Mouse (Mus musculus) hindbrain, embryonic 13.5 days (tissue): Measurements from ENCODE around the gene Selenoi. TPM values are rescaled to one million over a fixed set of nuclear protein-coding genes. Genes with fewer than 3 reads are reported as not detected.

Experiments
- ATAC-seq: fragments of 200-750 bp; cut with Nextera tagmentation; 2 replicates; pipeline ENCODE4 v1.8.0; 2017; ENCODE audit warnings: moderate TSS enrichment; ENCODE audit not compliant: low FRiP score
- H3K27ac ChIP-seq: fragments of 300-500 bp; sonication (generic); 2 replicates; pipeline ENCODE4 v1.5.1; 2015; ENCODE audit warnings: inconsistent platforms, mild to moderate bottlenecking, moderate library complexity
- H3K27me3 ChIP-seq: fragments of 300-500 bp; sonication (generic); 2 replicates; pipeline ENCODE4 v1.6.1; 2015; ENCODE audit warnings: mild to moderate bottlenecking, inconsistent platforms
- H3K36me3 ChIP-seq: fragments of 300-500 bp; sonication (generic); 2 replicates; pipeline ENCODE4 v1.6.1; 2015; ENCODE audit warnings: mild to moderate bottlenecking, inconsistent platforms
- H3K4me1 ChIP-seq: fragments of 300-500 bp; sonication (generic); replicated peaks from 2 replicates; pipeline ENCODE4 v1.6.1; 2015; ENCODE audit warnings: inconsistent platforms
- H3K4me2 ChIP-seq: fragments of 300-500 bp; sonication (generic); 2 replicates; pipeline ENCODE4 v1.6.1; 2015; ENCODE audit warnings: inconsistent platforms, mild to moderate bottlenecking, moderate library complexity
- H3K4me3 ChIP-seq: fragments of 300-500 bp; sonication (generic); 2 replicates; pipeline ENCODE4 v1.5.1; 2015; ENCODE audit warnings: mild to moderate bottlenecking, inconsistent platforms
- H3K9ac ChIP-seq: fragments of 300-500 bp; sonication (generic); 2 replicates; pipeline ENCODE4 v1.6.1; 2015; ENCODE audit warnings: mild to moderate bottlenecking, inconsistent platforms
- H3K9me3 ChIP-seq: fragments of 300-500 bp; sonication (generic); 2 replicates; pipeline ENCODE4 v1.6.1; 2016; ENCODE audit warnings: inconsistent platforms
- WGBS: fragments of 180-500 bp; shearing (Covaris S2); methylation state at CpG from one replicate; pipeline ENCODE4 v1.1.7; 2015; 5-methylcytosine and 5-hydroxymethylcytosine counted together
- polyA plus RNA-seq: library from polyadenylated mRNA; unstranded; fragments of >200 nt; fragmentation: Nextera tagmentation; extraction: Ambion mirVana; gene quantifications from 2 replicates; pipeline ENCODE4 v1.2.1, GENCODE M21; 2015

The Selenoi gene
- polyA plus RNA-seq, 1 experiment from 2014 or later, result 24.9 TPM

- H3K4me1 ChIP-seq, result peaks cover 4% of the 10 kb centered on the region; the same call in 1 of the 2 replicates
- peak within 1 kb of the TSS; percentile 65 for H3K4me2 ChIP-seq
- ATAC-seq, result peak; percentile 93
- H3K9me3 ChIP-seq, result peaks cover 11% of the 10 kb centered on the region; the same call in 1 of the 2 replicates
- H3K27me3 ChIP-seq, result no peaks in the 10 kb centered on the region
- no peaks in the 10 kb centered on the region for H3K36me3 ChIP-seq
- peak within 1 kb of the TSS; percentile 72 for H3K9ac ChIP-seq
- 4% methylated on average over 26 of the region's 26 CpGs for WGBS
- H3K4me3 ChIP-seq, result peak within 1 kb of the TSS; percentile 53
- H3K27ac ChIP-seq, result 0 out of 2 replicates have a peak within 1 kb of the TSS, but pooled peaks have one; percentile 52
These were observed 48.9 kb downstream of the Selenoi start, which contains the start of gene Drc1 for GRCm38 (mm10) chr5:30281291-30281732. TSS of gene Drc1 (plus strand) at chr5:30281388.

GRCm38 (mm10) chr5:30285944-30286799 lies 53.8 kb downstream of the Selenoi start:
- Histone ChIP-seq H3K27ac (no peak overlapping the region), H3K36me3 (no peaks in the 10 kb centered on the region), H3K4me1 (no peaks in the 10 kb centered on the region), H3K27me3 (no peaks in the 10 kb centered on the region), H3K4me3 (no peak overlapping the region), H3K4me2 (no peak overlapping the region), H3K9ac (no peak overlapping the region), H3K9me3 (peaks cover 11% of the 10 kb centered on the region; the same call in 1 of the 2 replicates)
- no peak for ATAC-seq
- 81% methylated on average over 10 of the region's 10 CpGs for WGBS

GRCm38 (mm10) chr5:30287106-30287882 lies 54.9 kb downstream of the Selenoi start:
- ATAC-seq, result no peak
- Histone ChIP-seq H3K4me2 (no peak overlapping the region), H3K36me3 (no peaks in the 10 kb centered on the region), H3K4me3 (no peak overlapping the region), H3K9ac (no peak overlapping the region), H3K27ac (no peak overlapping the region), H3K4me1 (no peaks in the 10 kb centered on the region), H3K27me3 (no peaks in the 10 kb centered on the region), H3K9me3 (peaks cover 11% of the 10 kb centered on the region; the same call in 1 of the 2 replicates)
- 82% methylated on average over 9 of the region's 9 CpGs for WGBS

Other genes starting within 250 kb of the Selenoi start
- gene Il6, start 219.5 kb upstream of the Selenoi start, polyA plus RNA-seq, result not detected in 2 replicates
- 67.9 and 68.8 TPM in 2 replicates for gene Tyms, start 159.0 kb upstream of the Selenoi start, polyA plus RNA-seq
- 14.0 and 15.0 TPM in 2 replicates for gene Garem2, start 127.4 kb upstream of the Selenoi start, polyA plus RNA-seq
- gene 3110082J24Rik, start 126.5 kb upstream of the Selenoi start, polyA plus RNA-seq, result 6.4 and 7.2 TPM in 2 replicates
- gene Hadha, start 77.4 kb upstream of the Selenoi start, polyA plus RNA-seq, result 76.1 and 84.3 TPM in 2 replicates
- 65.0 and 70.7 TPM in 2 replicates for gene Hadhb, start 77.3 kb upstream of the Selenoi start, polyA plus RNA-seq
- gene Adgrf3, start 26.9 kb upstream of the Selenoi start, polyA plus RNA-seq, result not detected in 2 replicates
- 3.4 and 4.4 TPM in 2 replicates for gene Drc1, start 48.8 kb downstream of the Selenoi start, polyA plus RNA-seq
- gene Otof, start 229.4 kb downstream of the Selenoi start, polyA plus RNA-seq, result 1.9 and 2.2 TPM in 2 replicates
- gene 1700001C02Rik, start 233.5 kb downstream of the Selenoi start, polyA plus RNA-seq, result 1.1 and 1.7 TPM in 2 replicates